Mouse (Mus musculus) forebrain, postnatal 0 days (tissue): Measurements from ENCODE around the gene Pla2g10. TPM values are rescaled to one million over a fixed set of nuclear protein-coding genes. Genes with fewer than 3 reads are reported as not detected.

Experiments used
- ATAC-seq: fragments of 200-750 bp; cut with Nextera tagmentation; 2 replicates; pipeline ENCODE4 v1.8.0; 2017; ENCODE audit warnings: mild to moderate bottlenecking, moderate library complexity
- DNase-seq: peaks from one replicate; pipeline ENCODE4 v3.0.0-alpha.2; 2015
- H3K27ac ChIP-seq: fragments of 300-500 bp; sonication (generic); 2 replicates; pipeline ENCODE4 v1.5.1; 2014; ENCODE audit warnings: low read depth, mild to moderate bottlenecking, antibody characterized with exemption, low read length, moderate library complexity, mixed read lengths
- H3K27me3 ChIP-seq: fragments of 300-500 bp; sonication (generic); 2 replicates; pipeline ENCODE4 v1.6.1; 2014; ENCODE audit warnings: mild to moderate bottlenecking, low read length, mixed read lengths; ENCODE audit not compliant: insufficient read depth
- H3K36me3 ChIP-seq: fragments of 300-500 bp; sonication (generic); 2 replicates; pipeline ENCODE4 v1.6.1; 2014; ENCODE audit warnings: mild to moderate bottlenecking, moderate library complexity; ENCODE audit not compliant: insufficient read depth
- H3K4me1 ChIP-seq: fragments of 300-500 bp; sonication (generic); 2 replicates; pipeline ENCODE4 v1.6.1; 2014; ENCODE audit warnings: antibody characterized with exemption; ENCODE audit not compliant: insufficient read depth
- H3K4me2 ChIP-seq: fragments of 300-500 bp; sonication (generic); 2 replicates; pipeline ENCODE4 v1.6.1; 2014; ENCODE audit warnings: low read depth, mild to moderate bottlenecking, moderate library complexity
- H3K4me3 ChIP-seq: fragments of 300-500 bp; sonication (generic); 2 replicates; pipeline ENCODE4 v1.5.1; 2014; ENCODE audit warnings: low read depth, low read length, mixed read lengths
- H3K9ac ChIP-seq: fragments of 300-500 bp; sonication (generic); 2 replicates; pipeline ENCODE4 v1.6.1; 2014; ENCODE audit warnings: mild to moderate bottlenecking
- H3K9me3 ChIP-seq: fragments of 300-500 bp; sonication (generic); 2 replicates; pipeline ENCODE4 v1.6.1; 2016; ENCODE audit warnings: low read length
- CTCF ChIP-seq: sonication (generic); IDR thresholded peaks from 2 replicates; pipeline ENCODE4 v1.5.1; 2016; ENCODE audit warnings: antibody characterized with exemption, control low read depth, low read depth
- WGBS: fragments of 180-500 bp; shearing (Covaris S2); extraction: QIAGEN DNeasy Blood & Tissue Kit; methylation state at CpG from one replicate; pipeline ENCODE4 v1.1.7; 2014; 5-methylcytosine and 5-hydroxymethylcytosine counted together
- polyA plus RNA-seq: library from polyadenylated mRNA; unstranded; fragments of >200 nt; fragmentation: Nextera tagmentation; extraction: Ambion mirVana; gene quantifications from 2 replicates; pipeline ENCODE4 v1.2.1, GENCODE M21; 2015
- total RNA-seq: library from RNA; depleted of rRNA; stranded (reverse); fragments of >200 nt; gene quantifications from 2 replicates; pipeline ENCODE4 v1.2.3, GENCODE M21; 2014; rRNA removed

Gene Pla2g10
- total and polyA plus RNA-seq, 2 experiments from 2014 or later: 0.16 TPM; not detected in 1

DNA sequence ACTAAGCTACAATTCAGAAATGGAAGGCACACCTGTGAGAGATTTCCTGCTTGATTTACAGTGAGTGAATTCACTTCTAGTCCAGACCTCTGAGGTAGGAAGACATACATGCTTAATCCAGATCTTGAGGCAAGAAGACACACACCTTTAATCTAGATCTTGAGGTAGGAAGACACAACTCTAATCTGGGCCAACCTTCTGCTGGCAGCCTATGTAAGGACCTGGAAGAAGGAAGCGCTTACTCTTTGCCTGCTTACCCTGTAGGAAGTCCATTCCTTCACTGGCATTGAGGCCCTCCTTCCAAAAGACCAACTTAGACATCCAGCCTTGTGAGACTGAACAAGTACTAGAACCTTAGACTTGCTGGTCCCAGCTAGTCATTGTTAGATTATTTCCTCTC is 61.5 kb downstream of the Pla2g10 start:
- Histone ChIP-seq H3K36me3 (peaks cover 8% of the 10 kb centered on the region; the same call in 1 of the 2 replicates), H3K9ac (no peak overlapping the region), H3K27me3 (no peaks in the 10 kb centered on the region), H3K4me3 (no peak overlapping the region), H3K9me3 (no peaks in the 10 kb centered on the region), H3K27ac (no peak overlapping the region), H3K4me2 (no peak overlapping the region), H3K4me1 (0 out of 2 replicates have a peak, but pooled peaks cover 8% of the 10 kb centered on the region)
- no peak for ATAC-seq
- TF ChIP-seq CTCF: no peak
- DNase-seq: no peak
- WGBS: 94% methylated on average over 1 of the region's 1 CpGs

DNA sequence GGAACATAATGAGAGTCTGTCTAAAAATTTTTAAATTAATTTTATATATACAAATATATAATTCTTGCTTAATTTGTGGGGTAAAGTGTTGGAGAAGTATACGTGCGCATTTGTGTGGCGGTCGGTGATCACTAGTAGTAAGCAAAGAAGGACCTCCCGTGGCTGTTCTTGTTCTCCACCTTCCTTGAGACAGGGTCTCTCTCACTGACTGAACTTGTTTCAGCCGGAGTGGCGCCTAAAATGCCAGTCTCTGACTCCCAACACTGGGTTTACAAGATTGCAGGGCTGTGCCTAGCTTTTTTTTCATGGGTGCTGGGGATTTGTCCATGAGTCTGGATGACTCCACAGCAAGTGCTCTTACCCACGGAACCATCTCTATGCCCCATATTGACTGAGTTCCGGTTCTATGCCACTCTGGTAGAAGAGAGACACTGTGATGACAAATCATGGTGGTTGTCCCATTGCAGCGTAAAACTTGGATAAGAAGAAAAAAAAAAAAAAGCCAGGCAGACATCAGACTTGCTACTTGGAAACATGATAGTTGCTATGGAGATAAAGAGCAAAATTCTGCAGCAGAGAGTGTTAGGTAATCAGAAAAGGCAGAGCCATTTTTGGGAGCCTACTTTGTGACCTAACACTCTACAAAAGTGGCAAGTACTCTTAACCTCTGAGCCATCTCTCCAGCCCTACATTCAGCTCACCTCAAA is 62.2 kb downstream of the Pla2g10 start:
- DNase-seq (no peak), ATAC-seq (no peak)
- no peak for TF ChIP-seq CTCF
- H3K27me3 ChIP-seq: no peaks in the 10 kb centered on the region
- H3K36me3 ChIP-seq: peaks cover 9% of the 10 kb centered on the region; the same call in 1 of the 2 replicates
- peak overlapping the region; percentile 60 for H3K27ac ChIP-seq
- peak overlapping the region; percentile 88 for H3K4me2 ChIP-seq
- H3K9me3 ChIP-seq: no peaks in the 10 kb centered on the region
- H3K9ac ChIP-seq: no peak overlapping the region
- peak overlapping the region; percentile 66 for H3K4me3 ChIP-seq
- H3K4me1 ChIP-seq: 0 out of 2 replicates have a peak, but pooled peaks cover 8% of the 10 kb centered on the region
- 79% methylated on average over 10 of the region's 10 CpGs for WGBS

GRCm38 (mm10) chr16:13667878-13668343 is 62.9 kb downstream of the Pla2g10 start, which contains the start of gene Parn:
Gene Parn (minus strand): TSS chr16:13668170.
- DNase-seq (peak; percentile 94), ATAC-seq (peak; percentile 91)
- Histone ChIP-seq H3K9ac (peak within 1 kb of the TSS; percentile 77), H3K4me3 (peak within 1 kb of the TSS; percentile 66), H3K27me3 (no peaks in the 10 kb centered on the region), H3K4me2 (peak within 1 kb of the TSS; percentile 88), H3K9me3 (no peaks in the 10 kb centered on the region), H3K36me3 (peaks cover 13% of the 10 kb centered on the region; the same call in 1 of the 2 replicates), H3K4me1 (0 out of 2 replicates have a peak, but pooled peaks cover 6% of the 10 kb centered on the region), H3K27ac (peak within 1 kb of the TSS; percentile 60)
- TF ChIP-seq CTCF: no peak
- under 1% methylated on average over 35 of the region's 35 CpGs for WGBS

Other genes with a start within 250 kb of the Pla2g10 start
- gene Parn, start 62.8 kb downstream of the Pla2g10 start, total RNA-seq: 17.2 and 20.9 TPM in 2 replicates
- gene Parn, start 62.8 kb downstream of the Pla2g10 start, polyA plus RNA-seq: 34.9 and 38.1 TPM in 2 replicates
- 39.8 and 41.2 TPM in 2 replicates for gene Bfar, start 59.1 kb downstream of the Pla2g10 start, total RNA-seq
- 25.1 and 33.0 TPM in 2 replicates for gene Bfar, start 59.1 kb downstream of the Pla2g10 start, polyA plus RNA-seq
- 5.6 and 7.7 TPM in 2 replicates for gene 3110001I22Rik, start 59.1 kb downstream of the Pla2g10 start, total RNA-seq
- gene 3110001I22Rik, start 59.1 kb downstream of the Pla2g10 start, polyA plus RNA-seq: 3.5 and 3.6 TPM in 2 replicates
- gene Rrn3, start 49.7 kb upstream of the Pla2g10 start, total RNA-seq: 89.7 and 104 TPM in 2 replicates
- 70.0 and 80.7 TPM in 2 replicates for gene Rrn3, start 49.7 kb upstream of the Pla2g10 start, polyA plus RNA-seq
- 163 and 181 TPM in 2 replicates for gene Ntan1, start 87.9 kb upstream of the Pla2g10 start, total RNA-seq
- gene Ntan1, start 87.9 kb upstream of the Pla2g10 start, polyA plus RNA-seq: 231 and 254 TPM in 2 replicates
- gene Pdxdc1, start 172.1 kb upstream of the Pla2g10 start, total RNA-seq: 67.4 and 70.8 TPM in 2 replicates
- 54.4 and 60.2 TPM in 2 replicates for gene Pdxdc1, start 172.1 kb upstream of the Pla2g10 start, polyA plus RNA-seq
- 43.7 and 44.3 TPM in 2 replicates for gene Mpv17l, start 172.2 kb upstream of the Pla2g10 start, total RNA-seq
- 34.6 and 46.1 TPM in 2 replicates for gene Mpv17l, start 172.2 kb upstream of the Pla2g10 start, polyA plus RNA-seq